Mouse (Mus musculus) CD4-positive, CD25-positive, alpha-beta regulatory T cell, adult 4 months (primary cell): ENCODE data around the gene Insig2. TPM values are rescaled to one million over a fixed set of nuclear protein-coding genes. Genes with fewer than 3 reads are reported as not detected.

Experiments used
- ATAC-seq: one replicate; pipeline ENCODE4 v1.8.0; 2017
- polyA plus RNA-seq, 2 experiments: library from polyadenylated mRNA; unstranded; fragments of 100-300 nt; shearing (Covaris generic); gene quantifications; one replicate each; pipeline ENCODE4 v1.2.1; 2017

Insig2 gene
- polyA plus RNA-seq, 2 experiments from 2014 or later, result 37.0 to 58.8 TPM

DNA sequence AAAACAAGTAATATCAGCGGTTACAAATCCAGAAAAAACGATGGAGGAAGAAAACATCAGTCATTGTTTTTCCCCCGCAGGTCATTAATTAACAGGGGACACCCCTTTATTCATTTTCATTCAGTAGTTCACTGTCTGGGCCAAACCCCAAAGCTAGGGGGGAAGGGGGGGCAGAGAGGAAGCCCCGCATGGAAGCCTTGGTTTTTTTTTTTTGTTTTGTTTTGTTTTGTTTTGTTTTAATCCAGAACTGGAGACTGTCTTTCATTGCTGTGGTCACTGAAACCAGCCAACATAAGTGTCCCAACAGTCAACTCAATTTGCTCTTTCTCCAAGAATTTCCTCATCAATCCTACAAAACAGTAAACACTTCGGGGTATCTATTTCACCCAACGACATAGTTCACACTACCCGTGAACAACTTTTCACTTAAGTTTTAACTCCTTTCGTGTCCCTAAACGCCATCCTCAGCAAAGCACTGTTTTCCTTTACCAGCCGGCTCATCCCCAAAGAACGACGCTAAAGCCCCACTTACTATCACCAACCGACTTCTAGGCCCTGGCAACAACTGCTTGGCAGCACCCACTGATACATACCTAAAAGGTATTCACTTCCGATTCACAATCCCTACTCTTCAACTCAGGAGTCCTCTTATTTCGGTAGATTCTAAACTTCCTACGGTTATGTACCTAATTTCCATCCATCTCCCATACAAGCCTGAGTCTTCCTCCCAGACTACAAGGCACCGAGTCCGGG is 5.6 kb downstream of the Insig2 start:
- peak; percentile 21 for ATAC-seq

- no peak for ATAC-seq
Observed at GRCm38 (mm10) chr1:121323501-121323900, 8.9 kb downstream of the Insig2 start.

GRCm38 (mm10) chr1:121314766-121315428 is 17.5 kb downstream of the Insig2 start:
- ATAC-seq, result no peak

GRCm38 (mm10) chr1:121313181-121313580 is 19.2 kb downstream of the Insig2 start:
- no peak for ATAC-seq

- ATAC-seq, result no peak
Observed at GRCm38 (mm10) chr1:121312326-121312725, 20.1 kb downstream of the Insig2 start.

DNA sequence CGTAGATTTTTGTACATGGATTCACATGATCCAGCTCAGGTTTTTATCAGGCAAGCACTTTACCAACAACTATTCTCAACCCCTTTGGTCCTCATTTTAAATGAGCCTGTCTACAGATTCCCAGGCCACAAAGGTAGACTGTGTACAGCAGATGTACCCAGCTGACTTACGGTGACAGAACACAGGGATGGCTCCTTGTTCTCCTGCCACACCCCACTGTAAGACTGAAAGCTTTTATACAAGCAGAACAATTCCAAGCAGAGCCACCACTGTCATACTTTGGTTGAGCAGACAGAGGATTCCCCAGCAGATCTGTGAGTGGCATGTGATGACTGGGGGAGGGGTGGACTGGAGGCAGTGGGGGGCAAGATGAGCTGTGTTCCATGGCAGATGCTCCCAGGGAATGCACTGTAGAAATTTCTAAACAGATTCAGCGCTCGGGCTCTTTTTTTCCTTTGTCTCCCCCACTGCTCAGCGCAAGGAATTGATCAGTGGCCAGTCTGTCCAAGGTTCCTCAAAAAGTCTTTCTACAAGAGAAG is 35.6 kb downstream of the Insig2 start:
- ATAC-seq, result no peak

DNA sequence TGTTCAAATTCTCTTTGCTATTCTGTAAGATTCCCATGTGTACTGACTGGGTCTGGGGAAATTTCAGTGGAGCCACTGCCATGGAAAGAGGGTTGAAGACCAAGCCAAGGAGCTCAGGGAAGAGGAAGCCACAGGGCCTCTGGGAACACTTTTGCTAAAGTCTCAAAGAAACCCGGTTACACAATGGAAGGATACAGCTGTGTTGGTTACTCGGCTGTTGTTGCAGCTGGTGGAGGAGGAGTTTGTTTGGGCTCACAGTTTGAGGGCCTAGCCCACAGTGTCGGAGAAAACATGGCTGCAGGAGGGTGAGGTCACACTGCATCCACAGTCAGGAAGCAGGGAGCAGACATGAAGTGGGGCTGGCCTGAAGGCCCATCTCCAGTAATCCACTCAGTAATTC is 38.8 kb downstream of the Insig2 start:
- no peak for ATAC-seq

GRCm38 (mm10) chr1:121290841-121291240 is 41.5 kb downstream of the Insig2 start:
- ATAC-seq, result no peak

DNA sequence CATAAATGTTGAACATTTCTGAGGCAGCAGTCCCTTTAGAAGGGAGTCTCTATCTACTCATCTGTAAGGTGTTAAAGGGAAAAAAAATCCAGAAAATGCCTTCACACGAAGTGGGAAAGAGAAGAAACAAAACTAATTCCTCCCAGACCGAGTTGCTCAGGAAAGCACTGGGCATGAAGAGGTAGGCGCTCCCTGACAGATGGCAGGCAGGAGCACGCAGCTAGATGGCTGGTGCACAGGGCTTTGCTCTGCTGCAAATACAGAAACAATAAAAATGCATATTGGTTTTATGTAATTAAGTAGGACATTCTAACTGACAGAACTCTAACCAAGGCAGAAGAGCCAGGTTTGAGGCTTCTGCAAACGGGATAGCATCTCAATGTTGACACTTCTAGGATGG is 42.0 kb downstream of the Insig2 start:
- no peak for ATAC-seq

DNA sequence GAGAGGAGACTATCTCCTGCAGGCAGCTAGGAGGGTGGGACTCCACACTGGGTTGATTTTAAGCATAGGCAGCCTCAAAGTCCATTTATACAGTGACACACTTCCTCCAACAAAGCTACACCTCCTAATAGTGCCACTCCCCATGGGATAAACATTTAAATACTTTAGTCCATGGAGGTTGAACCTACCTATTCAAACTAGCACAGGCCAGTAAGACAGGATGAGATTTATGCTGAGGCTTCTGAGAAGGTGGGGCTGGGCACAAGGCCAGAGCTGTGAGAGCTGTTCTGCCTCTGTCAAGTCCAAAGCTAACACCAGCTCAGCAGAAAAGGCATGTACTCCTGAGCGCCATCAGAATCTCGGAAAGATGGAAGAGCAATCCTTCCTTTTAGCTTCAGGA is 48.2 kb downstream of the Insig2 start:
- ATAC-seq, result no peak

GRCm38 (mm10) chr1:121280501-121280900 is 51.9 kb downstream of the Insig2 start:
- ATAC-seq, result no peak

DNA sequence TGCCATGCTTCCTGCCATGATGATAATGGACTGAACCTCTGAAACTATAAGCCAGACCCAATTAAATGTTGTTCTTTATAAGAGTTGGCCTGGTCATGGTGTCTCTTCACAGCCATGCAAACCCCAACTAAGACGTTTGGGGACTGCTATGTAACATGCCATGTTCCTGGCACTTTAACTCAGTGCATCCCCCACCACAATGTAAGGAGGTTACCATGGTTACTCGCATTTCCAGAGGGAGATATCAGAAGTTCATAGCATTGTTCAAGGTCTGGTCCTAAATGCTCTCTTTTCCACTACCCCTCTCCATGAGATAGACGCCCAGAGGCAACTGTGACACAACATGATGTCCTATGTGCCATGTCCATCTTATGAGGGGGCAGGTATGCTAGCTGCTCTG is 54.0 kb downstream of the Insig2 start:
- no peak for ATAC-seq

GRCm38 (mm10) chr1:121277466-121277865 is 54.9 kb downstream of the Insig2 start:
- ATAC-seq, result no peak

DNA sequence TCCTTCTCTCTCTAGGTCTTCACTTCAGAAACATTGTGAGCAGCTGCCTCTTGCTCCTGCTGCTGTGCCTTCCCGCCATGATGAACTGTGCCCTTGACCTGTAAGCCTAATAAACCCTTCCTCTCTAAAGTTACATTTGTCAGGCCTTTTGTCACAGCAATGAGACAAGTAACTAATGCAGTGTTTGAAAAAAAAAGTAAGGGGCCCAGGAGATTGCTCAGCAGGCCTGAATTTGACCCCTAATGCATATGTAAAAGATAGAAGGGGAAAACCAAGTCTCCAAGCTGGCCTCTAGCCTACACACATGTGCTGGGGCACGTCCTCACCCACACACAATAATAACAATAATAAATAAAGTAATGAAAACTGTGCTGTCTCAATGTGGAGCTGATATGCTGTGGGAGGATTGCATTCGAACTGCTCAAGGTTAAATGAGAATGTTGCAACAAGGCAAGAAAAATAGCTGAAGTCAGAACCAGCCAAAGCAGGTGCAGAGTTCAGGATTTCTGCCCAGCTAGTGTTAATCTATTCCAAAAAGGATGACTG is 56.4 kb downstream of the Insig2 start:
- no peak for ATAC-seq

- ATAC-seq, result no peak
Observed at GRCm38 (mm10) chr1:121260171-121260741, 72.1 kb downstream of the Insig2 start.

Other genes with a start within 250 kb of the Insig2 start
- gene Ccdc93, start 98.5 kb upstream of the Insig2 start, polyA plus RNA-seq, result 10 to 100 TPM; 16.1 to 17.6 TPM
- gene Htr5b, start 195.9 kb upstream of the Insig2 start, polyA plus RNA-seq, result under 1 TPM in 1 of 2 experiments, not detected in 1; 0.42 TPM
- 100 to 1,000 TPM in 1 of 2 experiments, 10 to 100 TPM in 1; 63.0 to 106 TPM for gene Ddx18, start 235.4 kb upstream of the Insig2 start, polyA plus RNA-seq